In the genomic region with DNA sequence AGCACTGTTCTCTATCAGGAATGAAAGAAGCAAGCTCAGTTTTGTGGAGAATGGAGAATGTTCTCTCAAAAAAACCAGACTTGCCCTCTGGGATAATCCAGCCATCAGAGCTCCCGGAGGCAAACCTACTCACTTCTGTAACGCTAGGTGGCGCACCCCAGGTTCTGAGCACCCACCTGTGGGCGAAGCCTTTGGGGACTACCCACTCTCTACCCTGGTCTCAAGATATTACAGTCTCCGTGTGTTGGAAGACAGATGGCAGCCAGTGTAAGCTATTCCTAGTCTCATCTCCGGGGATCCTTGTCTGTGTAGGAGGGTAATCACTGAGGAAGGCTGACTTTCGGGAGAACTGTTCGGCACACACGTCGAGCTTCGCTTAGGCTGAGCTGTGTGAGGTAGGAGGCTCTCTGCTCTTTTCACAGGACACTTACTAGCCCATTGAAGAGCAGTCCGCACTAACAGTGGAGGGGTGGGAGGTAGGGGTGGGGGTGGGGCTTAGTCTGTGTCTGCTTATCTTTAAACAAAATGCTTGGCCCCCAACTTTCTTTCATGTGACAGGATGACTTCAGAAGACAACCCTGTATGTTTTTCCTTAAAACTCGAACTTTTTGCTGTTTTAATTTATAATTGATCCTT, we compare ENCODE assay signal across 9 mouse cellular contexts. TPM values are rescaled to one million over a fixed set of nuclear protein-coding genes. Genes with fewer than 3 reads are reported as not detected.
DNase-seq lines count a peak whose midpoint lies in the region; ATAC-seq and TF ChIP-seq lines count a peak whose summit lies in the region.
"Had no signal": no experiment of that assay in that cellular context is flagged by ENCODE, and none has a peak within 500 bp of the region (broad histone marks: within the 10 kb centered on the region; RNA-seq: fewer than 3 reads in every experiment).

No protein-coding gene starts in this region.

- no peak overlapping the region for H3K27ac ChIP-seq in ES-E14 (ENCODE audit: insufficient read depth, low read depth, low read length, poor library complexity, severe bottlenecking)
- H3K27ac ChIP-seq in heart, embryonic 12.5 days (ENCODE audit: poor library complexity, severe bottlenecking), result no peak overlapping the region

- no peaks in the 10 kb centered on the region for H3K27me3 ChIP-seq in heart, embryonic 12.5 days (replicated peaks)

- 26% methylated on average over 13 of the region's 13 CpGs for WGBS in heart, embryonic 12.5 days

- no peak overlapping the region for H3K9ac ChIP-seq in ES-E14 (ENCODE audit: insufficient read depth, low read depth, low read length, poor library complexity, severe bottlenecking)
- no peak overlapping the region for H3K9ac ChIP-seq in heart, embryonic 12.5 days

- 0 out of 4 replicates have a peak overlapping the region, but pooled peaks of 1 of the 2 experiments have one; percentile 35 for H3K4me3 ChIP-seq in ES-E14 (ENCODE audit: insufficient read depth in 1 of 2, low read depth in 1 of 2, low read length in 2 of 2, poor library complexity in 1 of 2, severe bottlenecking in 1 of 2)
- no peak overlapping the region for H3K4me3 ChIP-seq in heart, embryonic 12.5 days
- H3K4me3 ChIP-seq: megakaryocyte, embryonic 14.5 days had no signal

- H3K4me2 ChIP-seq in heart, embryonic 12.5 days, result peak overlapping the region; percentile 58

- H3K4me1 ChIP-seq in ES-E14 (ENCODE audit: control insufficient read depth in 2 of 2, insufficient read depth in 2 of 2, low read length in 2 of 2, poor library complexity in 1 of 2), result peaks cover 2 to 13% of the 10 kb centered on the region in 2 experiments; a peak in 3 of 4 replicates
- H3K4me1 ChIP-seq in heart, embryonic 12.5 days (replicated peaks), result peaks cover 11% of the 10 kb centered on the region

- no peaks in the 10 kb centered on the region for H3K36me3 ChIP-seq in ES-E14 (ENCODE audit: control insufficient read depth, insufficient read depth, low read length, poor library complexity, severe bottlenecking)
- H3K36me3 ChIP-seq in heart, embryonic 12.5 days, result no peaks in the 10 kb centered on the region

- ATAC-seq in heart, embryonic 12.5 days (ENCODE audit: insufficient number of reproducible peaks, low FRiP score), result peak; percentile 52; the same call in 1 of the 2 replicates

- no peaks in the 10 kb centered on the region for H3K9me3 ChIP-seq in ES-E14 (ENCODE audit: control insufficient read depth, insufficient read depth, low read depth, low read length)
- no peaks in the 10 kb centered on the region for H3K9me3 ChIP-seq in heart, embryonic 12.5 days (replicated peaks)
- H3K9me3 ChIP-seq: megakaryocyte, embryonic 14.5 days had no signal

- DNase-seq in gastrocnemius, adult 18-20 months (ENCODE audit: low spot score), result peak; percentile 57
- no peak for DNase-seq in gastrocnemius, adult 8-10 months (ENCODE audit: low spot score in 2 of 2)
- DNase-seq in ES-E14 (ENCODE audit: low read depth, low spot score), result peak; percentile 65
- peak; percentile 34 for DNase-seq in cerebellum, adult 9-11 months
- peak; percentile 86 to 91 for DNase-seq in left cerebral cortex, postnatal 14 days (ENCODE audit: low spot score in 2 of 2)
- peak; percentile 34 to 48 for DNase-seq in natural killer cell, adult 2 months (ENCODE audit: low spot score in 2 of 2)
- DNase-seq in thymus, postnatal 10 days (ENCODE audit: low spot score in 2 of 2), result peak; percentile 59 to 81

- intact Hi-C loops in left cerebral cortex, postnatal 14 days (cut with DNase I), result loop anchor here (5.0 kb wide), 1 partner anchor 35 kb away; no protein-coding TSS in a partner anchor

- in situ Hi-C loops in ES-E14 (cut with MboI; ENCODE audit: low sequenced_read_pairs in 2 of 2, unreplicated experiment in 2 of 2), result no loop called here

TF ChIP-seq in ES-E14, 5 proteins besides CTCF, POLR2A, EP300 and RAD21:
- TF ChIP-seq CHD2 (IDR thresholded peaks at IDR 0.05; ENCODE audit: low read depth, low read length) (no peak), MAFK (IDR thresholded peaks at IDR 0.05; ENCODE audit: insufficient read depth, low read depth, low read length) (no peak), ZNF384 (IDR thresholded peaks at IDR 0.05; ENCODE audit: low read depth, low read length) (no peak), HCFC1 (IDR thresholded peaks at IDR 0.05; ENCODE audit: borderline replicate concordance, insufficient read depth, low read length) (no peak), ZC3H11A (IDR thresholded peaks at IDR 0.05; ENCODE audit: borderline replicate concordance, low read depth, low read length) (peak; percentile 39; the same call in 1 of the 2 replicates)

RNA-seq across cellular contexts. Expression of a gene that starts 4.4 kb away (rescaled TPM):
- total RNA-seq in gastrocnemius, adult 18-20 months (2021), result 1 to 10 TPM; 2.9 to 3.7 TPM
- total RNA-seq in gastrocnemius, adult 8-10 months (2022), result 1 to 10 TPM; 3.1 to 4.4 (median 3.4) TPM
- 22.9 and 49.5 TPM in 2 replicates for total RNA-seq in ES-E14 (2012; rRNA removed)
- polyA plus RNA-seq in heart, embryonic 12.5 days (2016; fragmentation: Nextera tagmentation; extraction: Ambion mirVana), result 46.6 and 46.8 TPM in 2 replicates
- 10 to 100 TPM; 26.5 to 28.2 TPM for total RNA-seq in left cerebral cortex, postnatal 14 days (2021)

Comparison
In these comparisons a context has a peak if more than half of its experiments do, and no peak if none do; other contexts are left out.
1. DNase-seq: peak in gastrocnemius, adult 18-20 months (single experiment), ES-E14 (single experiment), cerebellum, adult 9-11 months (single experiment), left cerebral cortex, postnatal 14 days (2 of 2), natural killer cell, adult 2 months (2 of 2) and thymus, postnatal 10 days (2 of 2); none in gastrocnemius, adult 8-10 months (0 of 2).